Mouse (Mus musculus) embryo, embryonic 11 days (tissue): ENCODE data around the gene Adprhl1.

ENCODE experiments used
- DNase-seq: peaks from one replicate; pipeline ENCODE4 v3.0.0-alpha.2; 2015

Gene Adprhl1

DNA sequence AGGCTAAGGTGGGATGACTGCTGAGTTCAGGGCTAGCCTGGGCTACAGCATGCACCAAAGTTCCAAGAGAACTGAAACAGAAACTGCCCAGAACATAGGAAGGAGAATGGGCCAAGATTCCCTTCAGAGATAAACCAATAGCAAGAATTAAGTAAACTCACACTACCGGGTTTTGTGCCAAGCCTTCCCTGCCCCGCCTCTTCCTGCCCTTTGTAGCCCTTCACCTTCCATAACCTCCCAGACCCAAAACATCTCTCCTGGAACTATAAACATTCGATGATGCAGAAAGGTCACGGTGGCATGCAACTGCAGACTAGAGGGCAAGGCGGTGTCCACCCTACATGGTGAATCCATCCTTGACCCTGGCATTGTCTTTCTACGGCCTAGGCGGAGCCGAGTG lies 63.7 kb downstream of the Adprhl1 start:
- no peak for DNase-seq

DNA sequence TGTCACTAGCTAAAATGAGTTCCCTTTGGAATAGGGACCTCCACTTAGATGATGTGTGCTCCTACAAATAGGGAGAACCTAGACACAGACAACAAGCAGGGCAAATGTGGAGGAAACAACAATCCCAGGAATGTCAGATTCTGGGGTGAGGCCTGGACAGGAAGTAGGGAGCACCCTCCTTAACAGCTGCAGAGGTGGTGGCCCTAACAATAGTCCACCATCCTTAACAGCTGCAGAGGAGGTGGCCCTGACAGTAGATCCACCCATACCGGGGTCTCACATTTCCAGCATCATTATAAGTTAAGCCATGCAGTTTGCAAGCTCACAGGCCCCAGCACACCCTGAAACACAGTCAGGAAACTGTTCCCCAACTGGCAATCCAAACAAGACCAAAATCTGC lies 65.1 kb downstream of the Adprhl1 start:
- DNase-seq, result no peak

DNA sequence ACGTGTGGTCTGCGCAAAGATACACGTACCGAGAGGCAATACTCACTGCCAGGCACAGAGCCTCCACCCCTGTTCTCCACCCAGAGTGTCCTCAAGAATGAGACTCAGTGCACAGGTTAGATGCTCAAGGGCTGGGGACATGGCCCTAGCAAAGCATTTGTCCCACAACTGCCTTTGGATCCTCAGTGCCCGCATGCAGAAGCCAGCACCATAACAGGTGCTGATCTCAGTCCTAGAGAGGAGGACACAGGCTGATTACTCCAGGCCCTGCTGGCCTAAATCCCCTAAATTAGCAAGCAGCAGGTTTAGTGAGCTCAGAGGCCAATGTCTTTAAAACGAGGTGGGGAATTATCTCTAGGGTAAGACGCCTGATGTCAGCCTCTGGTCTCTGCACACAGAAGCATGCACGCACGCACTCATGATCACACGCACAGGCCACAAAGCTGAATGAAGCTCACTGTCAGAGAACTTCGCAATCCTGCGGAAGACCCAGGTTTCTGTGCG lies 65.9 kb downstream of the Adprhl1 start:
- no peak for DNase-seq

DNA sequence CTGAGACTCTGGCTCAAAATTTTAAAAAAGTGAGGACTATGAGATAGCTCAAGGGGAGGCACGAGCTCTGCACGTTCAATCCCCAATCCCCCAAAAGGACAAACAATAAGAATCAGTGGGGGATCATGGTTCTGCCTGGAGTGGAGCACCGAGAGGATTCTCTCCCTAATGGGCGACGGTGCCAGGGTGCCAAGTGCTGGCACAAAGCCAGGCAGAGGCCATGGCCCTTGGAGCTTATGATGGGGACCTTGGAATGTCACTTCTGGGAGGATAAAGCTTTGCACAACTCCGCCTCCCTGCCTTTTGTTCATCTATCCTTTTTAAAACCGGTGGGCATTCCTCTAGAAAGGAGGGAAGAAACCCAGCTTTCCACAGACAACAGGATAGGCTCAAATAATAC lies 66.3 kb downstream of the Adprhl1 start:
- DNase-seq, result no peak

DNA sequence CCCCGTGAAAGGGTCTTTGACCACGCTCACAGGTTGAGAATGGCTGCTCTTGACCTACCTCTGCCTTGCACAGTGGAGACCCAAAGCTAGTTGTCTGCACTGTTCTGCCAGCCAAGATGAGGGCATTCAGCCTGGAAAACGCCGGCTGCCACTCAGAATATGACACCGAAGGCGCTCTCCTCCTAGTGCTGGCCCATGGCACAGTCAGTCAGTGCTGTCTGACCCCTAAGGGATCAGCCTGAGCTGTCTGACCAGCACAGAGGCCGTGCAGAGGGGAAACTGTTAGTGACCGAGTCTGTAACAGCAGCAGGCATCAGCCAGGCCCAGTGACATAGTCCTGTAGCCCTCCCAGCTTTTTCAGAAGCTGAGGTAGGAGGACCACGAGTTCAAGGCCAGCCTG lies 66.7 kb downstream of the Adprhl1 start:
- no peak for DNase-seq

DNA sequence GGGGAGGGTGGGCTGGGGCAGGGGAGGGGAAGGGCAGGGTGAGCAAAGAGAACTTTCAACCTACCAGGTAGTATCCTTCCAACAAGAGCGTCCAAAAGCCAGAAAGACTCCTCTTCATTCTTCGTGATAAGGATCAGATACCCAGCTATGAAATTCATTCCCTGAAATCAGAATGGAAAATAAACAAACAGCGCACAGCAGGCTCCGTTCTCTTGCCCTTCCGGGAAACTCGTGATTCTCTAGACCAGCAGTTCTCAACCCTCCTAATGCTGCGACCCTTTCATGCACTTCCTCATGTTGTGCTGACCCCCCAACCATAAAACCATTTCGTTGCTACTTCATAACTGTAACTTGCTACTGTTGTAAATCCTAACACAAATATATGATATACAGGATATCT lies 67.1 kb downstream of the Adprhl1 start:
- DNase-seq, result no peak

DNA sequence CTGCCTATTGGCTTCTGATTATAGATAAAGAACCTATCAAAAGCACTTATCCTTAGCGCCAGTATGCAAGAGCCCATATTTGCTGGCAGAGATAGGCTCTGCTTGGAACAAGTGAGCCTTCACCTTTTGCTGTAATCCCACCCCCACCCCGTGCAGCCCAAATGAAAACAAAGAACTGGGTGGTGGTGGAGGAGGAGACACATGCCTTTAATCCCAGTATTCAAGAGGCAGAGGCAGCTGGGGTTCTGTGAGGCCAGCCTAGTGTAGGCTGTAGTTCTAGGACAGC lies 72.3 kb downstream of the Adprhl1 start:
- no peak for DNase-seq

DNA sequence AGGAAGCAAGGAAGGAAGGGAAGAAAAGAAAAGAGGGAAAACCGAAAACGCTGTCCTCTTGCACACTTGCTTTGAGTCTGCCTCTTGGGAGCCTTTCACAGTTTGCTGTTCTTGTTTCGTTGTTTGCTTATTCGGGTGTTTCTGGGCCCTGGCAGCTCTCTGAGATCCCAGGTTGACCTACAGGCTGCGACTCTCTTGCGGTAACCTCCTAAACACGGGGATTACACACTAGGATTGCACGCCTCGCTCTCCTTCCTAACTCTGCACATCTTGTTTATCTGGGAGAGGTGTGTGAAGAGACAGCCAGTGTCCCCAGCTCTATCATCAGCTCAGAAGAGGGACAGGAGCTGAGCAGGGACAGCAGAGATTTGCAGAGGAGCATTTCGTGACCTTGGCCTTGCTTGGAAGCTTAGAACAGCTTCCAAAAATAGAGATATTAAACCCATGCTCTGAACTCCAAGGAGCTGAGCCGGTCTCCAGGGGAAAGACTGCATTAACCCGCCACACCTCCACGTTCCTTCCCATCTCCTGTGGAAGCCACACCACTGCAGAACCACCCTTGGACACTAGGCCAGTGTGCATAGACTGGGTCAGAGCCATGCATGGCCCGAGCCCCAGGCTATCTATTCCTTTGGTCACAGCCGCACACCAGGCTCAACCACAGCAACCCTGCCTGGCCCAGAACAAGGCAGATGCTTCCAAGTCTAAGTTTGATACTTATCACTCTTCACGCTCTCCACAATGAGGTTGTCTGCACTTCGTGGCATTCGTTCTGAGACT lies 72.9 kb downstream of the Adprhl1 start:
- DNase-seq, result no peak

DNA sequence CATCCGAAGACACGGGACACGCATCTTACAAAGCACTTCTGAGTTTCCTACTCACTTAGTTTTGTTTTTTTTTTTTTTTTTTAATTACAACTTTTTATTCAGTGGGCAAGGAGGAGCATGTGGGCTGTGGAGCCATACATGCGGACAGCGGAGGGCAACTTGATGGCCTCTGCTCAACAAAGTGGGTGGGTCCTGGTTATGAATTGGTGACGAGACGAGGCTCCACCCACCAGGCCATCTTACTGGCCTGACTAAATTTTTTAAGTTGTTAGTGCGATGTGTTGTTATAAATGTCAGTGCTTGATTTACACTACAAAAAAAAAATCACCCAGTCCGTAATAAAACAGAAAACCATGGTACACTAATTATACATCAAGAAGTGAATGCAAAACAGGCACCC lies 73.6 kb downstream of the Adprhl1 start:
- DNase-seq, result no peak

DNA sequence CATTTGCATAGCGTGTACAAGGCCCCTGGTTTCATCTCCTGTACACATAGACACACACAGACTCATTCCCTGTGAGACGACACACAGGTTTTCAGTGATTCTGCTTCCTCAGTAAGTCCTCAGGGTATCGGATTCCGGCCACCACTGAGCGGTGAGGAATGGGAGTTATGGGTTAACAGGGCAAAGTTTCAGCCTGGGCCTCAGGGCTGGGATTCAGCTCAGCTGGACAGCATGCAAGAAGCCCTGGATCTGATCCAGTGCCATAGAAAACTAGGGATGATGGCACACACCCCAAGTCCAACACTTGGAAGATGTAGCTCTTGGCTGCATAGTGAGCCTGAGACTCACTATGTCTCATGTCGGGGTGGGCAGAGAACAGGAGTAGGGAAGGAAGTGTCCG lies 74.0 kb downstream of the Adprhl1 start:
- DNase-seq, result no peak

DNA sequence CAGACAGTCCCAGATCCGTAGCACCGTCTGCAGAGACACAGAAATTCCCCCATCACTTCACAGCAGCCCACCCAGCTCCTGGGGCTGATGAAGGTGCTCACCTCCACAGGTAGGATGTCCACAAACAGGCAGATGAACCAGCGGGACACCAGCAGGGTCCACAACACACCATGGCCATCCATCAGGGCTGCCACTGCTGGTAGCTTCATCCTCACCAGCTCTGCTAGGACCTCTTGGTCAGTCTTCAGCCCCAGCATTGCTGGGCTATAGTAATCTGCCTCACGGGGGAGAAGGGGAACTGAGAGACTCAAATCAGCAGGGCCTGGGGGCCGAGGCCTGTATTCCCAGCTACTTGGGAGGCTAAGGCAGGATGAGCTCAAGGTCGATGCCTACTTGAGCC lies 74.5 kb downstream of the Adprhl1 start:
- DNase-seq, result no peak

DNA sequence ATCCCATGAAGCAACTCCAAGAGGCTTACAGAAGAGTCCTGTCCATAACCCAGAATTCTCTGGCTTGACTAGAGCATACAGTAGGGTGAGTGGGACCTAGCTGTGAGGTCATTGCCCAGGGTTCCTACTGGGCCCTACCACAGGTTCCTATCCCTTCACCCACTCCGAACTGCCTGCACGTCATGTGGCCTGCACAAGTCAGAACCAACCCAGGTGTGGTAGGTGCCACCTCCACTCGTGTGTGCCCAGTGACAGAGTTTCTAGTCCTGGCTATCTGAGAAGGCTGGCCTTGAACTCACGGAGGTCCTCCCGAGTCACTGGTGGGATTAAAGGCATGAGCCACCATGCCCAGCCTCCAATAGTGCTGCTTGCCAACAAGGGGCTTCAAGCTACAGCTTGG lies 75.8 kb downstream of the Adprhl1 start:
- DNase-seq, result no peak

DNA sequence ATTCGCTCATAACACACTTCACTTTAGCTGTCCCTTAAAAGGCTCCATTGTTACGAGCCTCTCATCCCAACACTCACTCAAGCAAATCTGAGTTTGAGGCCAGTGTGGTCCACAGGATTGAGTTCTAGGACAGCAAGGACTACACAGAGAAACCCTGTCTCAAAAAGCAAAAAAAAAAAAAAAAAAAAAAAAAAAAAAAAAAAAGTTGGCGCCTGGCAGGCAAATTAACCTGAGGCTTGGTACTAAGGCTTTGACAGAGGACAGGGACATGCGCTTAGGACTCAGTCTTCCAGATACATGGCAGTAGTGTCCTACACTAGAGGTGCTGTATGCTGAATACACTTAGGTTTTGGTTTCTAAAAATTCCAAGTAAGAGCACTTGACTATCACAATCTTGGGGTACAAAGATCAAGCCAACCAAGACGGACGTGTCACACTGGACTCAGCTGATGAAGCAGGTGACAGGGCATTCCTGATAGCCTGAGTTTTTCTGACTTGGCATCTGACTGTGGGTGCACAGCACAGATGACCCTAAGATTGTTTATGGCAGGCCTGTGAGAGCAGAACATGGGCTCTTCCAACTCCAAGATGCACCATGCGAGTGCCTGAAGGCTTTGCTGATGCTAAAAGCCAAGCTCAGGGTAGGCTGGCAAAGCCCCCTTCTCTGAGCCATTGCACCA lies 76.6 kb downstream of the Adprhl1 start:
- DNase-seq, result no peak

DNA sequence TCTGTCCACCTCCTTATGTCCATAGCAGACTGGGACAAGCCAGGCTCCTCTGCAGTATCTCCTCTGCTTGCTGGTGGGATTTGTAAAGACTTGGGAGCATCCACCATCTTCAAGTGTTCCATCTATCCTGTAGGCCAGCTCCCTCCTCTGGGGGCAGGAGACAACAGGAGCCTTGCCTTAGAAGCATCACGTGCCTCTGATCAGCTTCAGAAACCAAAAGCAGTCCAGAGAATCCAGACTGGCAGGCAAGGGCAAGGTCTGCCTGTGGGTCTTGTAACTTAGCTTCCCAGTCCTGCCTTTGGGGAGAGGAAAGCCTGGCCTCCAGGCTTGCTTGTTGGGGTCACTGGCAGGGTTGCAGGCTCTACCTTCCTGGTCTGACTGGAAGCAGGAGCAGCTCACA lies 78.3 kb downstream of the Adprhl1 start:
- DNase-seq, result no peak

DNA sequence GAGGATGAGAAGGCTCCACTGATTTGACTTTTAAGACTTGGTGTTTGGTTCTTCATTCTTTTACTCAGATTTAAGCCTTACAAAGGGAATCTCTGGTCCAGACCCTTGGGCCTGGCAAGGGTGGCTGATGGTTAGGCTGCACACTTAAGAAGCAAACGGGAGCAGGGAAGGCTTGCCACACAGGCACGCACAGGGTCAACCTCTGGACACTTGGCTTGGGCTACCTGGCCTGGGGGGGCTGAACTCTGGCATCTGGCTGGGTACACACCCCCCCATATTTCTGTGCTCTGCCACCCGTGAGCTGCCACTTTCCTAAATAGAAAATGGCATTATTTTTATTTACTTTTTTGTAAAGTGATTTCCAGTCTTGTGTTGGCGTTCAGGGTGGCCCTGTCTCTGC lies 79.2 kb downstream of the Adprhl1 start:
- no peak for DNase-seq

DNA sequence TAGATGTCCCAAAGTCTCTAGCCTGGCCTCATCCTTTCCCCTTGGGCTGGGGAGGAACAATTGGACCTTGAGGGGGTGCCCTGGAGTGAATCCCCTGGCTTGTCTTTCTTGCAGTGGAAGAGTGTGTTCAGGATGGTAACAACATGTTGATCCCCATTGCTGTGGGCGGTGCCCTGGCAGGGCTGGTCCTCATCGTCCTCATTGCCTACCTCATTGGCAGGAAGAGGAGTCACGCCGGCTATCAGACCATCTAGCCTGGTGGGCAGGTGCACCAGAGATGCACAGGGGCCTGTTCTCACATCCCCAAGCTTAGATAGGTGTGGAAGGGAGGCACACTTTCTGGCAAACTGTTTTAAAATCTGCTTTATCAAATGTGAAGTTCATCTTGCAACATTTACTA lies 79.7 kb downstream of the Adprhl1 start:
- DNase-seq, result no peak
